Mouse (Mus musculus) heart, embryonic 10.5 days (tissue): ENCODE measurements around the gene Lelp1. TPM values are rescaled to one million over a fixed set of nuclear protein-coding genes. Genes with fewer than 3 reads are reported as not detected.

Experiments used
- polyA plus RNA-seq: library from polyadenylated mRNA; unstranded; fragments of >200 nt; fragmentation: Nextera tagmentation; extraction: Ambion mirVana; gene quantifications from 2 replicates; pipeline ENCODE4 v1.2.1, GENCODE M21; 2016

Gene Lelp1
- polyA plus RNA-seq, 1 experiment from 2014 or later = not detected

Other genes with a start within 250 kb of the Lelp1 start
- 0.20 TPM in 1 of 2 replicates, not detected in the other for gene Pglyrp3, start 128.2 kb downstream of the Lelp1 start, polyA plus RNA-seq
- 0.69 and 0.83 TPM in 2 replicates for gene Lor, start 59.6 kb downstream of the Lelp1 start, polyA plus RNA-seq
- not detected in 2 replicates for gene Prr9, start 18.8 kb downstream of the Lelp1 start, polyA plus RNA-seq
- not detected in 2 replicates for gene Sprr2a1, start 73.1 kb upstream of the Lelp1 start, polyA plus RNA-seq
- gene Sprr2a2, start 73.2 kb upstream of the Lelp1 start, polyA plus RNA-seq = 0.84 and 1.4 TPM in 2 replicates
- gene Sprr2a3, start 142.7 kb upstream of the Lelp1 start, polyA plus RNA-seq = not detected in 2 replicates
- gene Sprr2b, start 173.9 kb upstream of the Lelp1 start, polyA plus RNA-seq = 0.18 TPM in 1 of 2 replicates, not detected in the other
- not detected in 2 replicates for gene Sprr2d, start 196.4 kb upstream of the Lelp1 start, polyA plus RNA-seq
- not detected in 2 replicates for gene Sprr2e, start 209.4 kb upstream of the Lelp1 start, polyA plus RNA-seq
- 0.24 TPM in 1 of 2 replicates, not detected in the other for gene Sprr2f, start 222.4 kb upstream of the Lelp1 start, polyA plus RNA-seq
- not detected in 2 replicates for gene Sprr2h, start 242.9 kb upstream of the Lelp1 start, polyA plus RNA-seq